Mouse (Mus musculus) cerebellum, postnatal 14 days (tissue): Measurements from ENCODE around the gene Il17rd.

Experiments used
- DNase-seq, 2 experiments: peaks; one replicate each; pipeline ENCODE4 v3.0.0; 2021; ENCODE audit warnings: mixed read lengths in 2 of 2

Gene Il17rd

GRCm38 (mm10) chr14:27048231-27048956 is 9.7 kb downstream of the Il17rd start:
- DNase-seq = no peak

GRCm38 (mm10) chr14:27050043-27050442 is 11.3 kb downstream of the Il17rd start:
- no peak for DNase-seq

- no peak for DNase-seq
Measured at GRCm38 (mm10) chr14:27050560-27051510, 12.1 kb downstream of the Il17rd start.

- no peak for DNase-seq
Measured at GRCm38 (mm10) chr14:27051511-27051895, 12.8 kb downstream of the Il17rd start.

- no peak for DNase-seq
Measured at GRCm38 (mm10) chr14:27058535-27059223, 19.9 kb downstream of the Il17rd start.

GRCm38 (mm10) chr14:27059224-27059558 is 20.4 kb downstream of the Il17rd start:
- no peak for DNase-seq

- DNase-seq = no peak
Measured at GRCm38 (mm10) chr14:27063338-27063737, 24.6 kb downstream of the Il17rd start.

- DNase-seq = no peak
Measured at GRCm38 (mm10) chr14:27066171-27066929, 27.6 kb downstream of the Il17rd start.

- DNase-seq = no peak
Measured at GRCm38 (mm10) chr14:27067866-27068271, 29.1 kb downstream of the Il17rd start.

- DNase-seq = no peak
Measured at GRCm38 (mm10) chr14:27069434-27070097, 30.8 kb downstream of the Il17rd start.

- DNase-seq = no peak
Measured at GRCm38 (mm10) chr14:27070128-27070527, 31.4 kb downstream of the Il17rd start.

- no peak for DNase-seq
Measured at GRCm38 (mm10) chr14:27070758-27071157, 32.0 kb downstream of the Il17rd start.

GRCm38 (mm10) chr14:27071985-27072384 is 33.2 kb downstream of the Il17rd start:
- DNase-seq = peak in 1 of 2 experiments; percentile 18

- DNase-seq = no peak
Measured at GRCm38 (mm10) chr14:27075084-27075483, 36.3 kb downstream of the Il17rd start.

GRCm38 (mm10) chr14:27075909-27076521 is 37.3 kb downstream of the Il17rd start:
- peak; percentile 73 to 77 for DNase-seq

- no peak for DNase-seq
Measured at GRCm38 (mm10) chr14:27076522-27076920, 37.8 kb downstream of the Il17rd start.

- peak in 1 of 2 experiments; percentile 28 for DNase-seq
Measured at GRCm38 (mm10) chr14:27081536-27082275, 43.0 kb downstream of the Il17rd start.

- no peak for DNase-seq
Measured at GRCm38 (mm10) chr14:27085471-27085870, 46.7 kb downstream of the Il17rd start.

- no peak for DNase-seq
Measured at GRCm38 (mm10) chr14:27085999-27086398, 47.3 kb downstream of the Il17rd start.

- DNase-seq = no peak
Measured at GRCm38 (mm10) chr14:27094247-27094646, 55.5 kb downstream of the Il17rd start.

- DNase-seq = no peak
Measured at GRCm38 (mm10) chr14:27096133-27096532, 57.4 kb downstream of the Il17rd start.
